Mouse (Mus musculus): ENCODE data around the gene Efcab7. TPM values are rescaled to one million over a fixed set of nuclear protein-coding genes. Genes with fewer than 3 reads are reported as not detected.

Efcab7 gene
- 12.2 and 18.3 TPM in 2 replicates for polyA plus RNA-seq (2011; ENCODE audit: insufficient read length, low read depth, missing spikeins)

GRCm38 (mm10) chr4:99829094-99830073, at the start of gene Efcab7:
TSS of gene Efcab7 (plus strand) at chr4:99829198.
- H3K4me1 ChIP-seq (ENCODE audit: control insufficient read depth, insufficient read depth, low read length) = no peaks in the 10 kb centered on the region
- peak; percentile 47; the same call in 1 of the 2 replicates for TF ChIP-seq POLR2A (IDR thresholded peaks at IDR 0.05; ENCODE audit: low read depth, low read length)
- TF ChIP-seq CTCF (IDR thresholded peaks at IDR 0.05; ENCODE audit: borderline replicate concordance, insufficient read depth, low read length) = no peak
- H3K4me3 ChIP-seq (ENCODE audit: insufficient read depth, low read length) = peak within 1 kb of the TSS; percentile 77
- 0 out of 2 replicates have a peak within 1 kb of the TSS, but pooled peaks have one; percentile 36 for H3K27ac ChIP-seq (ENCODE audit: insufficient read depth, low read length)

GRCm38 (mm10) chr4:99792365-99792764, 36.6 kb upstream of the Efcab7 start:
- H3K4me3 ChIP-seq (ENCODE audit: insufficient read depth, low read length) = no peak overlapping the region
- TF ChIP-seq POLR2A (IDR thresholded peaks at IDR 0.05; ENCODE audit: low read depth, low read length) (no peak), CTCF (IDR thresholded peaks at IDR 0.05; ENCODE audit: borderline replicate concordance, insufficient read depth, low read length) (no peak)

GRCm38 (mm10) chr4:99816697-99817460, 12.1 kb upstream of the Efcab7 start:
- no peaks in the 10 kb centered on the region; the same call in 1 of the 2 replicates for H3K4me1 ChIP-seq (ENCODE audit: control insufficient read depth, insufficient read depth, low read length)
- H3K27ac ChIP-seq (ENCODE audit: insufficient read depth, low read length) = no peak overlapping the region
- no peak for TF ChIP-seq POLR2A (IDR thresholded peaks at IDR 0.05; ENCODE audit: low read depth, low read length)
- TF ChIP-seq CTCF (IDR thresholded peaks at IDR 0.05; ENCODE audit: borderline replicate concordance, insufficient read depth, low read length) = no peak
- no peak overlapping the region for H3K4me3 ChIP-seq (ENCODE audit: insufficient read depth, low read length)

More at GRCm38 (mm10) chr4:99792365-99792764, 36.6 kb upstream of the Efcab7 start:
- Histone ChIP-seq H3K27ac (ENCODE audit: insufficient read depth, low read length) (no peak overlapping the region), H3K4me1 (ENCODE audit: control insufficient read depth, insufficient read depth, low read length) (no peaks in the 10 kb centered on the region)

GRCm38 (mm10) chr4:99828337-99828736, 661 bp upstream of the Efcab7 start:
- TF ChIP-seq CTCF (IDR thresholded peaks at IDR 0.05; ENCODE audit: borderline replicate concordance, insufficient read depth, low read length) = no peak
- TF ChIP-seq POLR2A (IDR thresholded peaks at IDR 0.05; ENCODE audit: low read depth, low read length) = no peak
- Histone ChIP-seq H3K4me3 (ENCODE audit: insufficient read depth, low read length) (no peak overlapping the region), H3K4me1 (ENCODE audit: control insufficient read depth, insufficient read depth, low read length) (no peaks in the 10 kb centered on the region), H3K27ac (ENCODE audit: insufficient read depth, low read length) (no peak overlapping the region)

GRCm38 (mm10) chr4:99828739-99829093, 282 bp upstream of the Efcab7 start:
- Histone ChIP-seq H3K4me1 (ENCODE audit: control insufficient read depth, insufficient read depth, low read length) (no peaks in the 10 kb centered on the region), H3K27ac (ENCODE audit: insufficient read depth, low read length) (no peak overlapping the region), H3K4me3 (ENCODE audit: insufficient read depth, low read length) (peak overlapping the region; percentile 77)
- TF ChIP-seq CTCF (IDR thresholded peaks at IDR 0.05; ENCODE audit: borderline replicate concordance, insufficient read depth, low read length) (no peak), POLR2A (IDR thresholded peaks at IDR 0.05; ENCODE audit: low read depth, low read length) (no peak; the same call in 1 of the 2 replicates)

- Histone ChIP-seq H3K27ac (ENCODE audit: insufficient read depth, low read length) (no peak overlapping the region), H3K4me1 (ENCODE audit: control insufficient read depth, insufficient read depth, low read length) (no peaks in the 10 kb centered on the region), H3K4me3 (ENCODE audit: insufficient read depth, low read length) (no peak overlapping the region)
- TF ChIP-seq CTCF (IDR thresholded peaks at IDR 0.05; ENCODE audit: borderline replicate concordance, insufficient read depth, low read length) = no peak
- no peak for TF ChIP-seq POLR2A (IDR thresholded peaks at IDR 0.05; ENCODE audit: low read depth, low read length)
Observed at GRCm38 (mm10) chr4:99881882-99882281, 52.9 kb downstream of the Efcab7 start.

- H3K27ac ChIP-seq (ENCODE audit: insufficient read depth, low read length) = no peak overlapping the region
- H3K4me3 ChIP-seq (ENCODE audit: insufficient read depth, low read length) = no peak overlapping the region
- H3K4me1 ChIP-seq (ENCODE audit: control insufficient read depth, insufficient read depth, low read length) = no peaks in the 10 kb centered on the region
- TF ChIP-seq POLR2A (IDR thresholded peaks at IDR 0.05; ENCODE audit: low read depth, low read length) = no peak
- TF ChIP-seq CTCF (IDR thresholded peaks at IDR 0.05; ENCODE audit: borderline replicate concordance, insufficient read depth, low read length) = no peak
Observed at GRCm38 (mm10) chr4:99882405-99882804, 53.4 kb downstream of the Efcab7 start.

GRCm38 (mm10) chr4:99913894-99914451, 85.0 kb downstream of the Efcab7 start:
- no peak overlapping the region for H3K27ac ChIP-seq (ENCODE audit: insufficient read depth, low read length)
- TF ChIP-seq CTCF (IDR thresholded peaks at IDR 0.05; ENCODE audit: borderline replicate concordance, insufficient read depth, low read length) = no peak
- no peak for TF ChIP-seq POLR2A (IDR thresholded peaks at IDR 0.05; ENCODE audit: low read depth, low read length)
- H3K4me1 ChIP-seq (ENCODE audit: control insufficient read depth, insufficient read depth, low read length) = no peaks in the 10 kb centered on the region
- H3K4me3 ChIP-seq (ENCODE audit: insufficient read depth, low read length) = no peak overlapping the region

- Histone ChIP-seq H3K4me3 (ENCODE audit: insufficient read depth, low read length) (no peak overlapping the region), H3K27ac (ENCODE audit: insufficient read depth, low read length) (no peak overlapping the region), H3K4me1 (ENCODE audit: control insufficient read depth, insufficient read depth, low read length) (no peaks in the 10 kb centered on the region)
- no peak for TF ChIP-seq CTCF (IDR thresholded peaks at IDR 0.05; ENCODE audit: borderline replicate concordance, insufficient read depth, low read length)
- TF ChIP-seq POLR2A (IDR thresholded peaks at IDR 0.05; ENCODE audit: low read depth, low read length) = no peak
Observed at GRCm38 (mm10) chr4:99926380-99926779, 97.4 kb downstream of the Efcab7 start.
